Mouse (Mus musculus) layer of hippocampus, adult 9-10 months (tissue): Measurements from ENCODE around the gene Galc.

Experiments used
- DNase-seq: peaks from one replicate; pipeline ENCODE4 v3.0.0; 2022; ENCODE audit warnings: low spot score

The Galc gene

DNA sequence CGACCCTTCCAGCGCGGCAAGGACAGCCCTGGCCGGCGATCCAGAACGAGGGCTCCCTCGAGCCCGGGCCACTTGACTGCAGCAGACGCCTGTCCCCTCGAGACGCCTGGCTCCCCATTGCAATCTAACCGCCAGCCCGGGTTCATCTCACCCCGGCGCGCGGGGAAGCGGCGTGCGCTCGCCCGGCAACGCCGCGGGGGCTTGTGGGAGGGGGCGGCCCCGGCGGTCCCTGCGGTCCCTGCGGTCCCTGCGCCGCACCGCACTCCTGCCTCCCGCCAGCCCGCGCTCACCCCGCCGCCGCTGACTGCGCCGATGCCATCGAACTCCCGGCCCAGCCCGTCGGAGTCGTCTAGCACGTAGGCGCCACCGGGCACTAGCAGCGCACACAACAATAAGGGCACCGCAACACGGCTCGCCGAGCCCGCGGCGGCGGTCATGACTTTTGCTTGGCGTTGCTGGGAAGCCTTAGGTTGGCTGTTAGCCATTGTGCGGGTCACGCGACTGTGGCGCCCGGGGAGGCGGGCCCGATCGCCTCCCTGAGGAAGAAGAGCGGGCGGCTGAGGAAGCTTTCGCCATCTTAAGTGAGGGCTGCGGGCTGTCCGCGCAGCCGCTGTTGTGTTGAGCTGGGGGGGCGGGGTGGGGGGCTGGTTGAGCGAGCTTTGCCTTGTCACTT lies at the start of gene Galc:
Galc (minus strand) TSS at position 615 of the 673 bp plus-strand sequence.
- peak; percentile 78 for DNase-seq

DNA sequence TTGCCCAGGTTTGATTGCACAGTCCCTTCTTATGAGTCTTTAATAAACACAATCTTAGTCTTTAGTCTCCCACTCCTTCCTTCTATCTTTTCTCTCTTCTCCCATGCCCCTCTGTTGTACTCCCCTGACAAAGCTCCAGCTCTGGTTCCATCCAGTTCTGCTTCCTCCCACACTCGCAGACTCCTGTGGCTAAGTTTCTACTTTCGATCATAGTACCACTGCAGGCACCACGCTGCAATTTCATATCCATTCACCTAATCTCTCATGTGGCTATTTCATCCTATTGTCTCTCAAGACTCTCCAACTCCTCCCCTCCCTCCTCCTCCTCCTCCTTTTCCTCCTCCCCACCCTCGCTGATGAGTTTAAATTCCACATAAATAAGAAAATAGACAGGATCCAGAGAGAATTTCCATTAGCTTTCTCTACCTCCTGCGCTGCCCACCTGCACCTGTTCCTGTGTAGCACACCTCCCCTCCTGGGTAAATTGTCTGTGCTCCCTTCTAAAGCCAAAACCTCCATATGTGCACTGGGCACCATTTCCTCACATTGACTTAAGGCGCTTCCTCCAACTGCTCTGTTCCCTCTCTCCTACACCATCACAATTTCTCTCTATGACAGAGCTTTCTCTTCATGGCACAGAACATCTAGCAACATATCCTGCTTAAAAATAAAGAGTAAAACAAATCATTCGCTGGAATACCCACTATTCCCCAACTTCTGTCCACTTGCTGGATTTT lies 48.1 kb upstream of the Galc start:
- no peak for DNase-seq

DNA sequence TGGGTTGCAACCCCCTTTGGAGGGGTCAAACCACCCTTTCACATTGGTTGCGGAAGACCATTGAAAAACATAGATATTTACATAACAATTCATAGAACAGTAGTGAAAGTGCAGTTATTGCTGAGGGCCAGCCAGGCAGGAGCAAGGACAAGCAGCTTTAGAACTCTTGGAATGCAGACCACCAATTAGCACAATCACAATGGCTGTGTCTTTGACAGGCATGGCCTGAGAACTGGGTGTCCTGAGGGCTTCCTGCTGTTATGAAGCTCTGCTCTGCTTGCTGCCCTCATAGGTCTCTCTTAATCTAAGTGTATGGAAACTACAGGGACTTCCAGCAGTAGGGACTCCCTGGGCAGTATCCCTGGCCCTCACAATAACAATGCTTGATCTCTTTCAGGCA lies 43.8 kb upstream of the Galc start:
- no peak for DNase-seq

DNA sequence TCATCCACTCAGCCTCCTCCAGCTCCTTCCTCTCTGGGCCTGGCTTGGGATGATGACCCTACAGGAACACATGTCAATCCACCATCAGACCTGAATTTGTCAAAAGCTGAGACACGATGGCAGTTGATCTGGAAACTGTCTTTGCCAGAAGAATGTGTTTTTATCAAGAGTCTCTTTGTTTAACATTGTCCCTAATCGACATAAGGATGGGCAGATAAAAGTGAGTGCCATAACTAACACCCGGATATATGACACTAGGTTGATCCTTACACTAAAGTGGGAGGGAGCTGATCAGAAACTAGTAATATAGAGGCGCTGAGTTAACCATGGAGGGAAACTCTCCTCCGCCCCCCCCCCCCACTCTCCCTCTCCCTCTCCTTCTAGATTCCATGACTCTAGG lies 42.7 kb upstream of the Galc start:
- DNase-seq: no peak

DNA sequence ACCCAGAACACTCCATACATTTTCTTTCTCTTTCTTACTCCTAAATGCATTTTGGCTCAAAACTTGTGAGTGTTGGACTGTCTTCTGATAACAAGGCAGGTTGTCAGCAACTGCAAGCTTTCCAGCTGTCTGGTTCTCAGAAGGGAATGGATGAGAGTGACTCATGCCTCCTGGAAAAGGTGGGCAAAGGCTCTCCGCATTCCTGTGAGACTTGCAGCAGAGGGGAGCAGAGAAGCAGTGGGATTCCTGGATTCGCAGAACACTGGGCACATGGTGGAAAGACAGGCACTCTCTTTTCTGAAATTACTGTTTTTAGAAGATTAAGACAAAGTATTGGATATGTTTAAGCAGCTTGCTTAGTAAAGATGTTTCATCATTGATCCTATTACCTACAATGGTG lies 35.0 kb upstream of the Galc start:
- DNase-seq: no peak

DNA sequence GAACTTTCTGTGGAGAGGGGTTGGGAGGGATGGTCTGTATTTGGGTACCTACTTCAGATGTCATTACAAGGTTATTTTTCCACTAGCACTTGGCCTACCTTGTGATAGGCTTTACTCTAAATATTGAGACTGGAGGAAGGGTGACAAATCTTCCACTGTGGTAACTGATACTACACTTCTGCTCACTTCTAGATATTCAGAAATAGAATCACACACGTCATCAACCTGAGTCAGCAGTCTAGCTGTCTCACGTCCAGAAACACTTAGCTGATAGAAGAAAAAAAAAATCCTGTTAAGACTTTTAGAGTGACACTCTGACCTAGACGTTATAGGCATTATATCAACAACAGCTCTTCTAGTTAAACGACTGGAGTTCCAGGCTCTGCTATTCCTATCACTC lies 33.0 kb upstream of the Galc start:
- DNase-seq: no peak

DNA sequence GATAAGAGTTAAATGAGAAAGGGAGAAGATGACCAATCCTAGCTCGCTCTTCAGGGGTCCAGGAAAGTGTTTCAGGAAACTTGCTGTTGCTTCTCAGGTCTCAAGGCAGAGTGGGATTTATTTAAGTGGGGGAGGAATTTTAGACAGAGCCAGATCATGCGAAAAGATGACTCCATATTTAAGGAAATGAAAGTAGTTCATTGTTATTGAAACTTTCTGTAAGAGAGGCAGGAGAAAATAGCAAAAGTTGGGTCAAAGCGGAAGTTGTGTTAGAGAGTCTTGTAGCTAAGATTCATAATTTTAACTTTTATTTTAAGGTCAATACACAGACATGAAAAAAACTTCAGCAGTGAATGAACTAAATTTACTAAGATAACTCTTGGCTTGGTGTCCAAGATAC lies 31.2 kb upstream of the Galc start:
- DNase-seq: no peak

DNA sequence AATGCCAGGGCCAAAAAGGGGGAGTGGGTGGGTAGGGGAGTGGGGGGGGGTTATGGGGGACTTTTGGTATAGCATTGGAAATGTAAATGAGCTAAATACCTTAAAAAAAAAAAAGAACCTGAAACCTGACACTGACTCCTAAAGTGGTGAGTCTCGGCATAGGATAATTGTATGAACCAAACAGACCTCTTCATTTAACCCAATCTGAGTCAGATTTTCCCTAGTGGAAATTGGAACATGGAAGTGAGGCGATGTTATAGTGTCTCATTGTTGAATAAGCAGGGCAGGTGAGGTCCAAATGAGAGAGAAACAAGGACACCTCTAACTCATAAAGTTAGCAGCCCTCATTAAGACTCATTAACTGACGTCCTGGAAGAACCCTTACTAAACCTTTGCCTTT lies 25.2 kb upstream of the Galc start:
- DNase-seq: no peak

DNA sequence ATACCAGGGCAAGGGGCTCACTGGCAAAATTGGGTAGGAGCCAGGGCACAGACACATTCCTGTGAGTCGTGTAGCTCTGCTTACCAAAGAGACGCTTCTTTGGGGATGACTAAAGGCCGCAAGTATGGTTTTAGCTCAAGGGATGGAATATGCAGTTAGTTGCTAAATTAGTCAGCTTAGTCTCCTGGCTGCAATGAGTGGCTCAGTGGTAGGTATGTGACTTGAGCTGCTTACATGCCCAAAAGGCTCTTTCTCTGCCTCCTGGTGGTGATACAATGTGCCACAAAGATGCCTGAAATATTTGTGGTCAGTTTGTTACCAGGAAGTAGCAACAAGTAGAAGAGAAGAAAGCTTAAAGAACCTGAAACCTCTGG lies 24.2 kb upstream of the Galc start:
- no peak for DNase-seq

DNA sequence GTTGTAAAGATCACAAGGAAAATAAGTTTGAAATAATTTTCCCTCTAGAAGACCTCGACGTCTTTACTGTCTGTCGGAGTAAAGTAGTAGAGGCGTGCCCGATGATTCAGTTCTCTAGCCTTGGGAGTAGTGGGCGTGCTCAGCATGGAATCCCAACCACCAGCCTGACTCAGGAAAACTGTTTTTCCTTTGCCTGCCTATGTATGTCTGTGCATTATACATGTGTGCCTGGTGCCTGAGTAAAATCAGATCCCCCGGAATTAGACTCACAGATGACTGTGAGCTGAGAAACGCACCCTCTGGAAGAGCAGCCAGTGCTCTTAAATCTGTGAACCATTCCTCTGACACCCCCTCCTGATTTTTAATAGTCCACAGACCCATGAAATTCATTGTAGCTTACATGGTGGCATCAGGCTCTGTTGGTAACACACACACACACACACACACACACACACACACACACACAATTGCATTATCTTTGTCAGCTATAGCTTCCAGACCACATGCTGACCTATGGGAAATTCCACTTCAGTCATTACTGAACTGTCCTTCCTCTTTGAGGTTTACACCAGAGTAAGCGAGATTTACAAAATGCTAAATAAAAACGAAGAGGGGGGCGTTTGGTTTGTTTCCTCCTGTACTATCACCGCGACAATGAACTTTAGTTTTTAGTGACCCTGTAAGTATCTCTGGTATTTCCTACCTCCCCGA lies 23.7 kb upstream of the Galc start:
- DNase-seq: no peak

DNA sequence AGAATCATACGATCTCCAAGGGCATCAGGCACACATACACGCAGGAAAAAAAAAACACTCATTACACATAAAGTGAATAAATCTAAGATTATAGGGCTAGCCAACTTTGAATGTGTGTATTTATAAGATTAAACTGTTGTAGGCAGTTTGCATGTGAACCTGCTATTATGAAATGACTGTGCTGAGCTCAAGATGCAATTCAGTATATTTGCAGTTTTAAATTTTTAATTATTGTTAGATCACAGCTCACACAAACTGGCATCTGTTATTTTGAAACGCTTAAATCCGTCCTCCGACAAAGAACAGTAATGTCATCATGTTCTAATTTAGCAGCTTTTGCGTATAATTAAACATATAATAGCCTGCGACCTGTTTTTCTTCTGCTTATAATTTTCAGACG lies 21.7 kb upstream of the Galc start:
- no peak for DNase-seq

DNA sequence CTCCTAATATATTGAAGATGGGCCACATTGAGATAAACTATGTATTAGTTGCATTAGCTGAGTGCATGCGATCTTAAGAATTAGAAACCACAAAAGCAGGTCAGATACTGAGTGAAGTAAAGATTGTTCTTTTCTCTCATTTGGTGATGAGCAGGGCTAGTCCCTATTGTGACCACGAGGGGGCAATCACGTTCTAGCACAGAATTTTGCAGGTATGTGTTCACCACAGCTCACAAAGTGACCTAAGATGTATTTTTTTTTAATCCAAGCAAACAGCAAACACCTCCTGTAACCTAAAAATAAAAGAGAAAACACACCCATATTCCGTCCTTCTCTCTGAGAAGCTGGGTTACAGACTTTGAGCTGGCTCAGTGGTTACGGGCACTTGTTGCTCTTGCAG lies 21.3 kb upstream of the Galc start:
- peak; percentile 65 for DNase-seq

DNA sequence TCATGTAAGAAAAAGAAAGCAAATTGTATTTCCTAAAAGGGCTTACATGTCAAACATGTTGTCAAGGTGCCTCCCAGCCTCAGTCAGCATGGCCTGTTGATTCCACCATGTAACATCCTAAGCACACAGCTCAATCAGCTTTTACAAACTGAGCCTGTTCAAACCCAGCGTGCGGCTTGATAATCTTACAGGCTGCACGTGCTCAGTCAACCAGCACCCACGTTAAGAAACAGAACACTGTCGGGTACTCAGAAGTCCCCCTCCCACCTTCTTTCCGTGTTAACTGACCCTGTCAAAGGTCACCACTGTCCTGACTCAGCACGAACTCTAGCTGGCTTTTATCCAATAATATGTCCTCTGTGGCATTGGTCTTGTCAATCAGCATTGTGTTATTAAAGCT lies 13.2 kb upstream of the Galc start:
- DNase-seq: no peak

DNA sequence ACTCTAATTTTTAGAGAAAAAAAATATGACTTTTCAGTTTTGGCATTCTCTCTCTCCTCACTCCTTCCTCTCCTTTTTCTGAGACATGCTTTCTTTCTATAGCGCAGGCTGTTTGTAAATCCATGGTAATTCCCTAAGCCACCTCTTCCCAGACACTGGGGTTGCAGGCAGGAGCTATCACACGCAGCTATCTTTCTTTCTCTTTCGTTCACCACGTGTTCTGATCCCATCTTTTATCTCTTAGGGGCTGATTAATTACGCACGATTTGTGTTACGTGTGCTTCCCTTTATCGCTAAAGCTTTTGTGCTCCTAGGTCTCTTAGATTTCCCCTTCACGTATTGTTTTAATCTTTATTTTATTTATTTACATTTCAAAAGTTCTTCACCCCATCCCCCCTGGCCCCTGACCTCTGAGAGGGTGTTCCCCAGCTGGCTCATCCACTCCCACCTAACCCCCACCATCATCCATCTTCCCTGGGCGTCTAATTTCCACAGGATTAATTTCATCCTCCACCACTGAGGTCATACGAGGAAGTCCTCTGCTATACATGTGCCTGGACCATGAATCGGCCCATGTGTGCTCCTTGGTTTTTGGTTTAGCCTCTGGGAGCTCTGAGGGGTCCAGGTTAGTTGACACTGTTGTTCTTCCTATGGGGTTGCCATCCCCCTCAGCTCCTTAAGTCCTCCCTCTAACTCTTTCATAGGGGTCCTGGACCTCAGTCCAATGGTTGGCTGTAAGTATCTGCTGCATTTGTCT lies 11.7 kb upstream of the Galc start:
- no peak for DNase-seq

DNA sequence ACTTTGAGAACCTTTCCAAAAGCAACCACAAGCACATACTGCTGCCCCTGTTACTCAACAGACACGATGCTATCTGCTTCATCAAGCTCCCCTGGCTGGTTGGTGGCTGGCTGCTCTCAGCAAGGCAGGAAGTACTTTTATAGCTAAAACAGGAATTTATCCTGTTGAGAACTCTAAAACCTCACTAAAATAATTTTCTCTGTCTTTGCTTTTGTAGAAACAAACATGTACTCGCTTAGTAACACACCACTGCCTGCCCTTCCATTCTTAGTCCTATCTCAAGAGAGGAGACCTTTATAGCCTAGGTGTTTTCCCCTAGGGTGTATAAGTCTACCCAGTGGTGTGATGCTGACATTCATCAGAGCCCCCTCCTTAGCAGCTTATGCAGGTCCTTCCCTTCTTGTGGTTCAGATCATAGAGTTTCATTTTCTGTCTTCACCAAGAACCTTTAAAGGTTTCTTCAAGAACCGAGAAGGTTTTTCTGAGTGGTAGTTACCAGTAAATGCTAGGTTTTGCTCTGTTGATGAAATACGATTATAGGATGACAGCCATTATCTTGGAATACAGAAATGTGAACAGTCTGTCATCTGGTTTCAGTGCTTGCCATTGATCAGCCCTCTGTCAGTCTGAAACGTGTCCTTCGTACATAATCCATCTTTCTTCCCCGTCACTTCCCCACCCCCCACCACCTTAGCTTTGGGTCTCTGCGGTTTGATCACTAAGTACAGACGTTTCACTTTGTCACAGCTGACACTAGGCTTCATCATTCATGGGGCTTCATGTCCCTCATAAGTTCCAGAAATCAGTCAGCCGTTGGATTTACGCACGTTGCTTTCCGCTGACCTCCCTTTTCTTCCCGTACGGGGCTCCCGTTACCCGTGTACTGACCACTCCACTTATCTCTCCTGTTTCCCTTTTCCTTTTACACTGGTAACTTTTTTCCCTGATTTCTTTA lies 10.8 kb upstream of the Galc start:
- DNase-seq: no peak

DNA sequence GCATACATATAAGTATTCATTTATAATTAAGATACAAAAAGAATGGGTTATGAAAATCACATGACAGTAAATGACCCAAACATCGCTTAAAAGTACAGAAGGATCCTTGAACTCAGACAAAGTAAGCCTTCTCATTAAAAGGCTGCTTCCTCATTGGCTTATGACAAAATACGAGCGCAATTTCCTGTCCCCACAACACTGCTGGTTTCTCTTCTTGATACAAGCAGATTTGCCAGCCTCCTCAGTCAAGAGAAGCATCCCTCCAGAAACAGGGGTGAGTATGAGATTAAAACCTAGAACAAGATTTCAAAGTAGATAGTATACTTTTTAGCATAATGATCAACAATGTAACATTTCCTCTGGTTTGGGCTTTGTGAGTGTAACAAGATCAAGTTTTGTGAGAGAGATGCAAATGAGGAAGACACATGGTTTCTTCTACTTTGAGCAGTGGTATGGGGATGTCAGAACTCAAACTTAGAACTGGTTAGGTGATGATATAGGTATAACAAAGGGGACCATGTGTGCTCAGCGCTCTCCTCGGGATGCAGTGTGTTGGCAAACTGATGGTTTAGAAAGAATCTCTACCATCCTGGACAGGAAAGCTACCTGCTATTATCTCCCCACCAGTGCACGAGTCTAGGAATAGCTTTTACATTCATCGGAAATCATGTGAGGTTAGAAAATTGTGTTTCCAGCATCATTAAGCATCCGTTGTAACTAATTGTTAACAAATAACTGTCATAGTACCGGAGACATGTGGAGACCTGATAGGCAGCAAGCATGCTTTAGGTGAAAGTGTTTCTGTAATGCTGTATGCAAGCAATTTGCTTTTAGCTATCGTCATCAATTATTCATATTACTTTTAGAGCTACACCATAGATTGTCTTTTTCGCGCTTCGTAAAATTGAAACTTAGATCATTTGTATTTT lies 9.4 kb upstream of the Galc start, which contains the start of gene Gpr65:
Gpr65 (plus strand) TSS at position 195 of the 929 bp plus-strand sequence.
- no peak for DNase-seq

DNA sequence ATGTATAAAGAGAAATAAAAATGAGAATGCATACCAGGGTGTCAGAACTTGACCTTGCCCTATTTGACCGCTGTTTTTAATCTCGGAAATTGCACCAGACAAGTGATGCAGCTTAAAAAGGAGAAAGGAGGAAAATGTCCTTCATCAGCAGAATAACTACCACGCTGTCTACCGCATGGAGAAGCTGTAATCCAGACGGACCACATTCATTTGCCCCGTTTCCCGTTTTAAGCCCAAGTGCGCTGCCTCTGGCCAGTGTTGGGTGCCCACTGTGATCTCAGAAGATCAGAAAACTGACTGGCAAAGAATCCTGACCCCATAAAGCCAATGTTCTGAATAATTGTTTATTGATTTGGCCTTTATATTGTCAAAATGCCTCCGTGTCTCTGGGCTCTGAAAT lies 6.4 kb upstream of the Galc start:
- no peak for DNase-seq

DNA sequence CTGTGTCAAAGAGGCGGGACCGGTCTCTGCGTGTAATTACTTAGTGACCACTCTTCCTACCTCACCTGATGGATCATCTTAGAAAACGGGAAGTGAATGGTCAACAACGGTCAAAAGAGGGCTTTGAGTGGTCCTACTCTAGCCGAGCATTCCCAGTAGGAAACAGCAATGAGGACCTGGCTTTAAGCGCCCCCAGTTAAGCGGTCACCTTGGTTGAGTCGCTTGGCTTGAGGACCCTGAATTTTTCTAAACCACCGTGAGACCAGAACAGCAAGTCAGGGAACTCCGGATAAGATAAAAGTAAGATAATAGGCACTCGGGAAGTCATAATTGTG lies 226 bp upstream of the Galc start:
- DNase-seq: no peak

DNA sequence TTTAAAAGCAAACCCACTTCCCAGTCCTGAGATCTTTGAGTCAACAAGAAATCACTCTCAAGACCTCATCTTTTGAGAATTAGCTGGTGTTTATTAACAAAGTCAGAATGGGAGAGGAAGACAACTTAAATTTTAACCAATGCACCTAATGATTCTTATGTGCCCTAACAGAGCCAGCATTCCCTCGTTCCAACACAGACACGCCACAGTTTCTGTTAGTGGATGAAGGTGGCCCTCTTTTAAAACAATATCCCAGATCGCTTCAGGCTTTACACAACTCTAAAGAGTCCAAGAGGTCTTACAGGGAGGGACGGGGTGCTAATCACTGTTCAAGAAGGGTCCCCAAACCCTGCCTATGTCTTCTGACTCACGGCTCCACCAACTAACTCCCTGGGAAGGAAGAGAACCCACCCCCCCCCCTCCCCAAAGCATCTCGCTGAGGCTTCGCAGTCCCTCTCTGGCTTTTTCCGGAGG lies 851 bp downstream of the Galc start:
- DNase-seq: no peak

DNA sequence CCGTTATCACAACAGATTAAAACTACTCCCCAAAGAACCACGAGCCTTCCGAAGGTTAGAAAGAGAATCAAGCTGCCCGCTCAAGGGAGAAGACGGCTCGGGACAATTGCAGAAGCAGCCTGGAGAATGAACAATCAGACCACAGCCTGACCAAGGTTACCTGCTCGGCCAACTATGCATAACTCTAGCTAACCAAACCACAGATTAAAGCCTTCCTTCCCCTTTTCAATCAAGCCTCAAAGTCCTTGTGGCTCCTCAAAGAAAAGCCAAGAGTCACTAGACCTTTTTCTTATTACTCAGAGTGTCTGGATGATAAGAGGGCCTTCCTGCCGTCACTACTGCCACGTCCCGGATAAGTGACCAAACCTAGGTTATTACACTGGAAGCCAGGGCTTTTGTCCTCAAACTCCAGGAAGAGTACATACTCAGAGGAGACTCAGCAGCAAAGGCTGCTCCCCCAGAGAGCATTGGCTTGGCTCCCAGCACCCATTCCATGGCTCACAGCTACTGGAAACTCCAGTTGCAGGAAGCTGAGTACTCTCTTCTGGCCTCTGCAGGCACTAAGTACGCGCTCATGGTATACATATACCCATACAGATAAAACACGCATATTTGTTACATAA lies 3.8 kb downstream of the Galc start:
- no peak for DNase-seq
